Mouse (Mus musculus) layer of hippocampus, adult 8-10 months (tissue): ENCODE measurements around the gene Rlbp1. TPM values are rescaled to one million over a fixed set of nuclear protein-coding genes. Genes with fewer than 3 reads are reported as not detected.

Experiments
- total RNA-seq, 4 experiments: library from RNA; stranded (reverse); gene quantifications; 2 replicates each; pipeline ENCODE4 v1.2.4; 2022

Rlbp1 gene
- total RNA-seq, 4 experiments from 2014 or later: 23.5 to 25.8 (median 24.1) TPM

Other genes starting within 250 kb of the Rlbp1 start
- 100 to 1,000 TPM; 152 to 176 (median 163) TPM for gene Mfge8, start 238.0 kb downstream of the Rlbp1 start, total RNA-seq
- 10 to 100 TPM; 66.3 to 80.7 (median 73.3) TPM for gene Abhd2, start 113.8 kb downstream of the Rlbp1 start, total RNA-seq
- gene Fanci, start 4.9 kb upstream of the Rlbp1 start, total RNA-seq: under 1 TPM; 0.18 to 0.66 (median 0.41) TPM
- gene Polg, start 79.3 kb upstream of the Rlbp1 start, total RNA-seq: 100 to 1,000 TPM in 1 of 4 experiments, 10 to 100 TPM in 3; 87.5 to 101 (median 95.1) TPM
- 1 to 10 TPM in 1 of 4 experiments, under 1 TPM in 3; 0.59 to 2.7 (median 0.81) TPM for gene Rhcg, start 230.6 kb upstream of the Rlbp1 start, total RNA-seq